Comparison of ENCODE assay signal across 10 mouse cellular contexts in the genomic region with DNA sequence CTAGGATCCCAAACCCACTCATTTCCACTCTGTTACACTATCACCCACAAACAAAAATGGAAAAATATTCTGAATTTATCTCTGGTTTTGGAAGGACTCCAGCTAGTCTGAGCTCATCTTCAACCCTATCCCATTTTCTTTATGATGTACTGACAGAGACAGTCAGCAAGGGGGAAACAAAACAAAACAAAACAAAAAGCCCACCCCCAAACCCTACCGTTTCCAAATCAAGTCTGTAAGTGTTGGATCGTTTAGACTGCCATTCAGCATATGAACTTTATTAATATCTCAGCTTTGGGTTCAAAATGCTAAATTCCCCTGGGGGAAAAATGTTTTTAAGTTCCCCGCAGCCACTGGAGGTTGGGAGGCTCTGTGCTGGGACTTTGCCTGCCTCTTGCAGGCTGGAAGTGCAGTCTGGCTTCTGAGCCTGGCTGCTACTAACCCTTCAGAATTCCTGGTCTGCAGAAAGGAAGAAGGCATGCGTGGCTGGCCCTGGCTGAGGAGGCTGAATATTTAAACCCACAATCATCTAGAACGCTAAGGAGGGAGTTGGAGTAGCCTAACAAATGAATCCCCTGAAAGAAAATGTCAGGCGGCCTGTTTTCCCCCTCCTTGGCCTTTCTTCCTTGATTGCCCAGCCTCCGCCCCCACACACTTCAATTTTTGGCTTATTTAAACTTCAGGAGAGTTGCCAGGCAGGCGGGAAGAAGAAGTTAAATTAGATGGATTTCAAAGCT.
A peak's percentile ranks its signal among the peaks of the same experiment; 100 is the strongest.
DNase-seq lines count a peak whose midpoint lies in the region; ATAC-seq and TF ChIP-seq lines count a peak whose summit lies in the region.
"Had no signal": no experiment of that assay in that cellular context is flagged by ENCODE, and none has a peak within 500 bp of the region (broad histone marks: within the 10 kb centered on the region; RNA-seq: fewer than 3 reads in every experiment).

No protein-coding gene starts in this region.

- no peak overlapping the region for H3K4me2 ChIP-seq in heart, embryonic 12.5 days
- no peak overlapping the region for H3K4me2 ChIP-seq in lung, embryonic 15.5 days
- H3K4me2 ChIP-seq in lung, postnatal 0 days (replicated peaks; ENCODE audit: low read depth, low read length): no peak overlapping the region
- H3K4me2 ChIP-seq in forebrain, embryonic 12.5 days: no peak overlapping the region
- H3K4me2 ChIP-seq in stomach, embryonic 16.5 days (ENCODE audit: low read depth, low read length): no peak overlapping the region
- H3K4me2 ChIP-seq: midbrain, embryonic 13.5 days had no signal

- no peak for TF ChIP-seq EP300 in lung, postnatal 0 days (IDR thresholded peaks at IDR 0.05)

- no peaks in the 10 kb centered on the region for H3K9me3 ChIP-seq in heart, embryonic 12.5 days (replicated peaks)
- no peaks in the 10 kb centered on the region for H3K9me3 ChIP-seq in lung, embryonic 15.5 days
- no peaks in the 10 kb centered on the region for H3K9me3 ChIP-seq in lung, postnatal 0 days (ENCODE audit: low read length)
- H3K9me3 ChIP-seq in forebrain, embryonic 12.5 days: no peaks in the 10 kb centered on the region
- H3K9me3 ChIP-seq in stomach, embryonic 16.5 days (replicated peaks; ENCODE audit: control insufficient read depth, low read length): no peaks in the 10 kb centered on the region
- H3K9me3 ChIP-seq: midbrain, embryonic 13.5 days had no signal

- DNase-seq in heart, adult 18-20 months: peak; percentile 17 to 23
- DNase-seq in lung, postnatal 0 days (ENCODE audit: low spot score): no peak
- no peak for DNase-seq in liver
- no peak for DNase-seq in B cell, adult 2 months
- DNase-seq: liver, postnatal 0 days had no signal

- H3K4me1 ChIP-seq in heart, embryonic 12.5 days (replicated peaks): peaks cover 14% of the 10 kb centered on the region
- peaks cover 22% of the 10 kb centered on the region for H3K4me1 ChIP-seq in lung, embryonic 15.5 days
- H3K4me1 ChIP-seq in lung, postnatal 0 days (ENCODE audit: insufficient read depth, low read depth, low read length): 0 out of 2 replicates have a peak, but pooled peaks cover 3% of the 10 kb centered on the region
- peaks cover 13% of the 10 kb centered on the region for H3K4me1 ChIP-seq in forebrain, embryonic 12.5 days
- H3K4me1 ChIP-seq in stomach, embryonic 16.5 days (ENCODE audit: control insufficient read depth, insufficient read depth, low read length): peaks cover 17% of the 10 kb centered on the region
- H3K4me1 ChIP-seq: midbrain, embryonic 13.5 days had no signal

- WGBS in heart, embryonic 12.5 days: 61% methylated on average over 8 of the region's 8 CpGs
- WGBS in lung, embryonic 15.5 days: 25% methylated on average over 8 of the region's 8 CpGs
- WGBS in lung, postnatal 0 days: 37% methylated on average over 8 of the region's 8 CpGs
- 39% methylated on average over 8 of the region's 8 CpGs for WGBS in forebrain, embryonic 12.5 days
- 38% methylated on average over 8 of the region's 8 CpGs for WGBS in stomach, embryonic 16.5 days

- H3K4me3 ChIP-seq in heart, embryonic 12.5 days: no peak overlapping the region
- no peak overlapping the region for H3K4me3 ChIP-seq in lung, embryonic 15.5 days
- H3K4me3 ChIP-seq in lung, postnatal 0 days (ENCODE audit: low read depth, low read length): no peak overlapping the region
- H3K4me3 ChIP-seq in forebrain, embryonic 12.5 days (replicated peaks): no peak overlapping the region
- no peak overlapping the region for H3K4me3 ChIP-seq in stomach, embryonic 16.5 days (replicated peaks; ENCODE audit: low read length)
- H3K4me3 ChIP-seq: midbrain, embryonic 13.5 days had no signal

- H3K36me3 ChIP-seq in heart, embryonic 12.5 days: no peaks in the 10 kb centered on the region
- H3K36me3 ChIP-seq in lung, embryonic 15.5 days: no peaks in the 10 kb centered on the region
- H3K36me3 ChIP-seq in lung, postnatal 0 days (ENCODE audit: insufficient read depth, low read length): no peaks in the 10 kb centered on the region
- H3K36me3 ChIP-seq in forebrain, embryonic 12.5 days (replicated peaks): no peaks in the 10 kb centered on the region
- H3K36me3 ChIP-seq in stomach, embryonic 16.5 days (ENCODE audit: control insufficient read depth, insufficient read depth, low read length): no peaks in the 10 kb centered on the region
- H3K36me3 ChIP-seq: midbrain, embryonic 13.5 days had no signal

- H3K9ac ChIP-seq in heart, embryonic 12.5 days: no peak overlapping the region
- H3K9ac ChIP-seq in lung, embryonic 15.5 days: no peak overlapping the region
- no peak overlapping the region for H3K9ac ChIP-seq in lung, postnatal 0 days (replicated peaks; ENCODE audit: low read depth)
- H3K9ac ChIP-seq in forebrain, embryonic 12.5 days: 0 out of 2 replicates have a peak overlapping the region, but pooled peaks have one; percentile 12
- no peak overlapping the region for H3K9ac ChIP-seq in stomach, embryonic 16.5 days (ENCODE audit: low read length)
- H3K9ac ChIP-seq: liver, postnatal 0 days; midbrain, embryonic 13.5 days had no signal

- no peak for ATAC-seq in heart, embryonic 12.5 days (ENCODE audit: insufficient number of reproducible peaks, low FRiP score)
- no peak for ATAC-seq in lung, embryonic 15.5 days (ENCODE audit: borderline replicate concordance, extremely low read depth, low FRiP score, low TSS enrichment)
- ATAC-seq in lung, postnatal 0 days: no peak
- no peak for ATAC-seq in forebrain, embryonic 12.5 days (ENCODE audit: low FRiP score)
- no peak for ATAC-seq in stomach, embryonic 16.5 days (ENCODE audit: insufficient read depth, low FRiP score)
- ATAC-seq: liver, postnatal 0 days; midbrain, embryonic 13.5 days had no signal

- H3K27ac ChIP-seq in heart, embryonic 12.5 days (ENCODE audit: poor library complexity, severe bottlenecking): no peak overlapping the region
- H3K27ac ChIP-seq in lung, embryonic 15.5 days: peak overlapping the region; percentile 56
- H3K27ac ChIP-seq in lung, postnatal 0 days (ENCODE audit: low read length): no peak overlapping the region
- no peak overlapping the region for H3K27ac ChIP-seq in forebrain, embryonic 12.5 days
- peak overlapping the region; percentile 68 for H3K27ac ChIP-seq in stomach, embryonic 16.5 days (ENCODE audit: low read length)
- H3K27ac ChIP-seq: midbrain, embryonic 13.5 days had no signal

- TF ChIP-seq CTCF in lung, postnatal 0 days (IDR thresholded peaks at IDR 0.05): no peak

- no peaks in the 10 kb centered on the region for H3K27me3 ChIP-seq in heart, embryonic 12.5 days (replicated peaks)
- H3K27me3 ChIP-seq in lung, embryonic 15.5 days: no peaks in the 10 kb centered on the region
- no peaks in the 10 kb centered on the region for H3K27me3 ChIP-seq in lung, postnatal 0 days (replicated peaks; ENCODE audit: insufficient read depth, low read length)
- H3K27me3 ChIP-seq in forebrain, embryonic 12.5 days: peaks cover 4% of the 10 kb centered on the region; the same call in 1 of the 2 replicates
- H3K27me3 ChIP-seq in stomach, embryonic 16.5 days (ENCODE audit: control insufficient read depth, insufficient read depth, low read length): no peaks in the 10 kb centered on the region

Comparison
In these comparisons a context has a peak if more than half of its experiments do, and no peak if none do; other contexts are left out.
1. H3K27ac ChIP-seq: peak in lung, embryonic 15.5 days (single experiment) and stomach, embryonic 16.5 days (single experiment); none in heart, embryonic 12.5 days (single experiment), lung, postnatal 0 days (single experiment) and forebrain, embryonic 12.5 days (single experiment).
2. DNase-seq: peak in heart, adult 18-20 months (2 of 2); none in lung, postnatal 0 days (single experiment), liver (single experiment) and B cell, adult 2 months (0 of 2).